Mouse (Mus musculus) lung, postnatal 0 days (tissue): ENCODE measurements around the gene Aldh3a1.

Experiments
- CTCF ChIP-seq: IDR thresholded peaks from 2 replicates; pipeline ENCODE4 v1.5.1; 2016; ENCODE audit warnings: antibody characterized with exemption, mild to moderate bottlenecking
- EP300 ChIP-seq: IDR thresholded peaks from 2 replicates; pipeline ENCODE4 v1.6.1; 2016; ENCODE audit warnings: antibody characterized with exemption, mild to moderate bottlenecking, control low read depth

- no peak; the same call in none of the 2 replicates for TF ChIP-seq CTCF
- peak; percentile 63; the same call in 1 of the 2 replicates for TF ChIP-seq EP300
Observed at GRCm38 (mm10) chr11:61266551-61267533, 59.5 kb downstream of the Aldh3a1 start, which contains the start of gene Aldh3a2.
